Mouse (Mus musculus) neural tube, embryonic 13.5 days (tissue): ENCODE measurements at regions not wholly inside any gene's neighbourhood (a gene's known extent, or its start where the extent isn't known, plus 50 kb on each side); places are given as distances from the start of the nearest gene placed in this dataset.

Experiments used
- ATAC-seq: fragments of 200-750 bp; cut with Nextera tagmentation; 2 replicates; pipeline ENCODE4 v1.8.0; 2017; ENCODE audit warnings: low read depth, mild to moderate bottlenecking, moderate TSS enrichment, moderate library complexity
- H3K27ac ChIP-seq: fragments of 300-500 bp; sonication (generic); replicated peaks from 2 replicates; pipeline ENCODE4 v1.5.1; 2015; ENCODE audit warnings: moderate library complexity, mild to moderate bottlenecking, inconsistent platforms
- H3K27me3 ChIP-seq: fragments of 300-500 bp; sonication (generic); 2 replicates; pipeline ENCODE4 v1.6.1; 2015; ENCODE audit warnings: mild to moderate bottlenecking, inconsistent platforms
- H3K36me3 ChIP-seq: fragments of 300-500 bp; sonication (generic); 2 replicates; pipeline ENCODE4 v1.6.1; 2015; ENCODE audit warnings: mild to moderate bottlenecking, inconsistent platforms
- H3K4me1 ChIP-seq: fragments of 300-500 bp; sonication (generic); replicated peaks from 2 replicates; pipeline ENCODE4 v1.6.1; 2015; ENCODE audit warnings: inconsistent platforms
- H3K4me2 ChIP-seq: fragments of 300-500 bp; sonication (generic); 2 replicates; pipeline ENCODE4 v1.6.1; 2015; ENCODE audit warnings: inconsistent platforms, mild to moderate bottlenecking, moderate library complexity
- H3K4me3 ChIP-seq: fragments of 300-500 bp; sonication (generic); 2 replicates; pipeline ENCODE4 v1.5.1; 2015; ENCODE audit warnings: mild to moderate bottlenecking, inconsistent platforms
- H3K9ac ChIP-seq: fragments of 300-500 bp; sonication (generic); 2 replicates; pipeline ENCODE4 v1.6.1; 2015; ENCODE audit warnings: moderate library complexity, mild to moderate bottlenecking, inconsistent platforms
- H3K9me3 ChIP-seq: fragments of 300-500 bp; sonication (generic); 2 replicates; pipeline ENCODE4 v1.6.1; 2016; ENCODE audit warnings: inconsistent platforms
- WGBS: fragments of 180-500 bp; shearing (Covaris S2); methylation state at CpG from one replicate; pipeline ENCODE4 v1.1.7; 2015; 5-methylcytosine and 5-hydroxymethylcytosine counted together

- H3K4me2 ChIP-seq, result no peak overlapping the region
- no peak for ATAC-seq
- no peak overlapping the region for H3K9ac ChIP-seq
- H3K4me3 ChIP-seq, result no peak overlapping the region
- 0 out of 2 replicates have a peak overlapping the region, but pooled peaks have one; percentile 1 for H3K27ac ChIP-seq
- H3K36me3 ChIP-seq, result no peaks in the 10 kb centered on the region
- WGBS, result 70% methylated on average over 3 of the region's 3 CpGs
- H3K4me1 ChIP-seq, result peaks cover 9% of the 10 kb centered on the region
- H3K9me3 ChIP-seq, result no peaks in the 10 kb centered on the region
- no peaks in the 10 kb centered on the region for H3K27me3 ChIP-seq
These were observed 71.7 kb upstream of the Mpp6 start for GRCm38 (mm10) chr6:50038369-50038768.

- Histone ChIP-seq H3K27ac (no peak overlapping the region), H3K4me3 (no peak overlapping the region), H3K27me3 (no peaks in the 10 kb centered on the region), H3K9ac (no peak overlapping the region), H3K4me1 (0 out of 2 replicates have a peak, but pooled peaks cover 5% of the 10 kb centered on the region), H3K9me3 (no peaks in the 10 kb centered on the region), H3K4me2 (no peak overlapping the region), H3K36me3 (no peaks in the 10 kb centered on the region)
- 59% methylated on average over 10 of the region's 10 CpGs for WGBS
- ATAC-seq, result no peak
These were observed 69.0 kb upstream of the Mpp6 start for GRCm38 (mm10) chr6:50041044-50041443.

- Histone ChIP-seq H3K9ac (no peak overlapping the region), H3K9me3 (no peaks in the 10 kb centered on the region), H3K4me1 (0 out of 2 replicates have a peak, but pooled peaks cover 5% of the 10 kb centered on the region), H3K27ac (no peak overlapping the region), H3K4me2 (no peak overlapping the region), H3K4me3 (no peak overlapping the region), H3K36me3 (no peaks in the 10 kb centered on the region), H3K27me3 (no peaks in the 10 kb centered on the region)
- no peak for ATAC-seq
- WGBS, result 56% methylated on average over 3 of the region's 3 CpGs
These were observed 67.9 kb upstream of the Mpp6 start for GRCm38 (mm10) chr6:50042127-50042526.

- ATAC-seq, result no peak
- Histone ChIP-seq H3K4me2 (no peak overlapping the region), H3K36me3 (no peaks in the 10 kb centered on the region), H3K27me3 (no peaks in the 10 kb centered on the region), H3K4me1 (no peaks in the 10 kb centered on the region), H3K4me3 (no peak overlapping the region), H3K9ac (no peak overlapping the region), H3K9me3 (no peaks in the 10 kb centered on the region), H3K27ac (no peak overlapping the region)
- 75% methylated on average over 1 of the region's 1 CpGs for WGBS
These were observed 65.9 kb upstream of the Mpp6 start for GRCm38 (mm10) chr6:50044165-50044564.

GRCm38 (mm10) chr6:50046721-50047120 is 63.3 kb upstream of the Mpp6 start:
- Histone ChIP-seq H3K4me3 (no peak overlapping the region), H3K4me1 (no peaks in the 10 kb centered on the region), H3K9ac (no peak overlapping the region), H3K27ac (no peak overlapping the region), H3K9me3 (0 out of 2 replicates have a peak, but pooled peaks cover 2% of the 10 kb centered on the region), H3K4me2 (no peak overlapping the region), H3K27me3 (no peaks in the 10 kb centered on the region), H3K36me3 (no peaks in the 10 kb centered on the region)
- ATAC-seq, result no peak
- WGBS, result 69% methylated on average over 5 of the region's 5 CpGs

- Histone ChIP-seq H3K4me1 (no peaks in the 10 kb centered on the region; the same call in 1 of the 2 replicates), H3K4me3 (no peak overlapping the region), H3K27me3 (no peaks in the 10 kb centered on the region), H3K9ac (no peak overlapping the region), H3K27ac (no peak overlapping the region), H3K36me3 (no peaks in the 10 kb centered on the region), H3K9me3 (0 out of 2 replicates have a peak, but pooled peaks cover 2% of the 10 kb centered on the region), H3K4me2 (no peak overlapping the region)
- ATAC-seq, result no peak
- 89% methylated on average over 2 of the region's 2 CpGs for WGBS
These were observed 57.6 kb upstream of the Mpp6 start for GRCm38 (mm10) chr6:50052416-50052815.

GRCm38 (mm10) chr6:50053086-50053485 is 57.0 kb upstream of the Mpp6 start:
- no peak overlapping the region for H3K4me2 ChIP-seq
- no peaks in the 10 kb centered on the region for H3K36me3 ChIP-seq
- H3K9ac ChIP-seq, result no peak overlapping the region
- H3K4me3 ChIP-seq, result no peak overlapping the region
- H3K9me3 ChIP-seq, result 0 out of 2 replicates have a peak, but pooled peaks cover 2% of the 10 kb centered on the region
- no peak for ATAC-seq
- H3K27ac ChIP-seq, result no peak overlapping the region
- no peaks in the 10 kb centered on the region for H3K27me3 ChIP-seq
- 55% methylated on average over 2 of the region's 2 CpGs for WGBS
- H3K4me1 ChIP-seq, result no peaks in the 10 kb centered on the region; the same call in 1 of the 2 replicates

- Histone ChIP-seq H3K4me3 (no peak overlapping the region), H3K27ac (no peak overlapping the region), H3K4me1 (no peaks in the 10 kb centered on the region; the same call in 1 of the 2 replicates), H3K27me3 (no peaks in the 10 kb centered on the region), H3K9me3 (0 out of 2 replicates have a peak, but pooled peaks cover 2% of the 10 kb centered on the region), H3K9ac (no peak overlapping the region), H3K4me2 (peak overlapping the region; percentile 28; the same call in 1 of the 2 replicates), H3K36me3 (no peaks in the 10 kb centered on the region)
- WGBS, result 55% methylated on average over 13 of the region's 13 CpGs
- no peak for ATAC-seq
These were observed 55.8 kb upstream of the Mpp6 start for GRCm38 (mm10) chr6:50054233-50054632.

GRCm38 (mm10) chr6:50058596-50058995 is 51.4 kb upstream of the Mpp6 start:
- Histone ChIP-seq H3K27me3 (no peaks in the 10 kb centered on the region), H3K9me3 (no peaks in the 10 kb centered on the region), H3K4me1 (no peaks in the 10 kb centered on the region; the same call in 1 of the 2 replicates), H3K4me3 (no peak overlapping the region), H3K36me3 (no peaks in the 10 kb centered on the region), H3K4me2 (no peak overlapping the region), H3K27ac (no peak overlapping the region), H3K9ac (no peak overlapping the region)
- WGBS, result 92% methylated on average over 11 of the region's 11 CpGs
- no peak for ATAC-seq

- no peaks in the 10 kb centered on the region for H3K4me1 ChIP-seq
- H3K9ac ChIP-seq, result no peak overlapping the region
- no peak overlapping the region for H3K4me3 ChIP-seq
- WGBS, result 88% methylated on average over 3 of the region's 3 CpGs
- no peak overlapping the region for H3K4me2 ChIP-seq
- no peaks in the 10 kb centered on the region for H3K9me3 ChIP-seq
- no peak overlapping the region for H3K27ac ChIP-seq
- no peak for ATAC-seq
- H3K27me3 ChIP-seq, result no peaks in the 10 kb centered on the region
- no peaks in the 10 kb centered on the region for H3K36me3 ChIP-seq
These were observed 50.1 kb upstream of the Mpp6 start for GRCm38 (mm10) chr6:50059917-50060316.
